Mouse (Mus musculus) forebrain, embryonic 11.5 days (tissue): Measurements from ENCODE around the gene Grin3b. TPM values are rescaled to one million over a fixed set of nuclear protein-coding genes. Genes with fewer than 3 reads are reported as not detected.

Experiments used
- ATAC-seq: fragments of 200-750 bp; cut with Nextera tagmentation; replicated peaks from 2 replicates; pipeline ENCODE4 v1.8.0; 2017; ENCODE audit warnings: moderate TSS enrichment; ENCODE audit not compliant: low FRiP score
- DNase-seq: peaks from one replicate; pipeline ENCODE4 v3.0.0-alpha.2; 2017; ENCODE audit warnings: low spot score
- H3K27ac ChIP-seq: fragments of 300-500 bp; sonication (generic); 2 replicates; pipeline ENCODE4 v1.5.1; 2014; ENCODE audit warnings: low read depth, low read length
- H3K27me3 ChIP-seq: fragments of 300-500 bp; sonication (generic); 2 replicates; pipeline ENCODE4 v1.6.1; 2014; ENCODE audit warnings: mild to moderate bottlenecking, low read length, mixed read lengths; ENCODE audit not compliant: control insufficient read depth, insufficient read depth
- H3K36me3 ChIP-seq: fragments of 300-500 bp; sonication (generic); 2 replicates; pipeline ENCODE4 v1.6.1; 2014; ENCODE audit warnings: mild to moderate bottlenecking, low read length, moderate library complexity, mixed read lengths; ENCODE audit not compliant: control insufficient read depth, insufficient read depth
- H3K4me1 ChIP-seq: fragments of 300-500 bp; sonication (generic); replicated peaks from 2 replicates; pipeline ENCODE4 v1.6.1; 2014; ENCODE audit warnings: low read length, mixed read lengths; ENCODE audit not compliant: control insufficient read depth, insufficient read depth
- H3K4me2 ChIP-seq: fragments of 300-500 bp; sonication (generic); 2 replicates; pipeline ENCODE4 v1.6.1; 2014; ENCODE audit warnings: low read depth, mild to moderate bottlenecking, low read length, moderate library complexity, mixed read lengths; ENCODE audit not compliant: severe bottlenecking
- H3K4me3 ChIP-seq: fragments of 300-500 bp; sonication (generic); 2 replicates; pipeline ENCODE4 v1.5.1; 2014; ENCODE audit warnings: low read depth, low read length
- H3K9ac ChIP-seq: fragments of 300-500 bp; sonication (generic); 2 replicates; pipeline ENCODE4 v1.6.1; 2014; ENCODE audit warnings: low read length
- H3K9me3 ChIP-seq: fragments of 300-500 bp; sonication (generic); 2 replicates; pipeline ENCODE4 v1.6.1; 2016; ENCODE audit warnings: low read length, mixed read lengths; ENCODE audit not compliant: control insufficient read depth
- WGBS: fragments of 180-500 bp; shearing (Covaris S2); extraction: QIAGEN DNeasy Blood & Tissue Kit; methylation state at CpG from one replicate; pipeline ENCODE4 v1.1.7; 2014; 5-methylcytosine and 5-hydroxymethylcytosine counted together
- polyA plus RNA-seq: library from polyadenylated mRNA; unstranded; fragments of >200 nt; fragmentation: Nextera tagmentation; extraction: Ambion mirVana; gene quantifications from 2 replicates; pipeline ENCODE4 v1.2.1, GENCODE M21; 2014

Gene Grin3b
- polyA plus RNA-seq, 1 experiment from 2014 or later: 0.29 TPM

DNA sequence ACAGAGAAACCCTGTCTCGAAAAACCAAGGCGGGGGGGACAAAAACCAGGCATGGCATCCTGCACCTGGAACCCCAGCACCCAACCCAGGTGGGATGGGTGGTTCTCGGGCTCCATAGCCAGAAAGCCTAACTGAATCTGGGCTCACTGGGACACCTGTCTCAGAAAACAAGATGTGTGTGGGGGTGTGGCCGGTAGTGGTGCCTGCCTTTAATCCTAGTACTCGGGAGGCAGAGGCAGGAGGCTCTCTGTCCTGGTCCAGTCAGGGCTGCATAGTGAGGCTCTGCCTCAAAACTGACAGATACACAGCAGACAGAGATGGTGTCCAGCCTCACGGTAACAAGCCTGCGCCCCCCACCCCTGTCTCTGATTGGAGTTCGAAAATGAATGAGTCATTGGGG lies 52.3 kb downstream of the Grin3b start:
- H3K4me3 ChIP-seq: no peak overlapping the region

DNA sequence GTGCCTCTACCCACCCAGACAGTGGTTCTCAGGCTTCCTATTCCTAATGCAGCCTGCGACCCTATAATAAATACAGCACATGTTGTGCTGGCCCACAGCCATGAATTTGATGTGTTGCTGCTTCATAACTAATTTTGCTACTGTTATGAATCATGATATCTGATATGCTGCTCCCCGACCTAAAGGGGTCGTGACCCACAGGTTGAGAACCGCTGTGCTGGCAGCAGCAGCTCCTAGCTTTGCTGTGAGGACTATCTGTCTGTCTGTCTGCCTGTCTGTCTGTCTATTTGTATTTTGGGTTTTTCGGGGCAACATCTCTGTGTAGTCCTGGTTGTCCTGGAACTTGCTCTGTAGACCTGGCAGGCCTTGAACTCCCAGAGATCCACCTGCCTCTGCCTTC lies 53.2 kb downstream of the Grin3b start:
- Histone ChIP-seq H3K27me3 (peaks cover 2% of the 10 kb centered on the region; the same call in 1 of the 2 replicates), H3K4me2 (no peak overlapping the region), H3K4me3 (no peak overlapping the region), H3K4me1 (peaks cover 5% of the 10 kb centered on the region; the same call in 1 of the 2 replicates), H3K27ac (no peak overlapping the region), H3K9me3 (no peaks in the 10 kb centered on the region), H3K9ac (no peak overlapping the region), H3K36me3 (no peaks in the 10 kb centered on the region)
- 91% methylated on average over 5 of the region's 5 CpGs for WGBS
- DNase-seq: no peak
- no peak for ATAC-seq

More for the DNA sequence above, 52.3 kb downstream of the Grin3b start:
- Histone ChIP-seq H3K9ac (no peak overlapping the region), H3K27me3 (peaks cover 2% of the 10 kb centered on the region; the same call in 1 of the 2 replicates), H3K36me3 (no peaks in the 10 kb centered on the region), H3K27ac (no peak overlapping the region), H3K4me1 (peaks cover 5% of the 10 kb centered on the region; the same call in 1 of the 2 replicates), H3K4me2 (no peak overlapping the region), H3K9me3 (no peaks in the 10 kb centered on the region)
- no peak for ATAC-seq
- 94% methylated on average over 8 of the region's 8 CpGs for WGBS
- no peak for DNase-seq

DNA sequence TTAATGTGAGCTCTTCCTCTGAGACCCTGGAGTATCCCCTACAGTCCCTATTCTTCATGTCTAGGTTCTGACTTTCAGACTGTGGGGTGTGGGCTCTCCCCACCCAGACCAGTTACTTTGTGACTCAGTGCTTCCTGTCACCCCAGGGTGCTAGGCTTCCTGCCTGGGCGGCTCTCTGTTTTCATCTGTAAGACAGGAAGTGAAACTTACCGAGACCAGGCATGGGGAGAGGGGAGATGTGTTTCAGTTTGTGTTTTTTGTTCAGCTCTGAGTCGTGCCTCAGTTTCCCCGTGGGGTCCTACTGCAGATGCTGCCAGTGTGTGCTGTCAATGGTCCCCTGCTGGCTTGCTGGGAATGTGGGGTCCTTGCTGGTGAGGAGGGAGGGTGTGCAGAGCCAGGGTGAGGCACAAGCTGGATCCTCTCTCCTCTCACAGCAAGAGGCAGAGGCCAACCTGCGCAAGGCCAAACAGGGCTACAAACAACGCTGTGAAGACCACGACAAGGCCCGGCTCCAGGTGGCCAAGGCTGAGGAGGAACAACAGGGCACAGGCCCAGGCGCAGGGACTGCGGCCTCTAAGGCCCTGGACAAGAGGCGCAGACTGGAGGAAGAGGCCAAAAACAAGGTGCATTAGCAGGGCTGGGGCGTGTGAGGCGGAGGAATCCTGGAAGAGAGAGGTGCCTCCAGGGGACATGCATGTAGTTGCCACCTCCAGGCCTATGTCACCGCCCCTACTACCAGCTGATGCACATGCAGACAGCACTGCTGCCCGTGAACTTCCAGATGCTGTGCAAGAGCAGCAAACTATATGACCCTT lies 53.9 kb downstream of the Grin3b start:
- DNase-seq (no peak), ATAC-seq (no peak)
- 80% methylated on average over 15 of the region's 15 CpGs for WGBS
- Histone ChIP-seq H3K4me3 (no peak overlapping the region), H3K36me3 (no peaks in the 10 kb centered on the region), H3K9ac (no peak overlapping the region), H3K4me1 (peaks cover 5% of the 10 kb centered on the region; the same call in 1 of the 2 replicates), H3K27ac (no peak overlapping the region), H3K27me3 (peaks cover 2% of the 10 kb centered on the region; the same call in 1 of the 2 replicates), H3K4me2 (no peak overlapping the region), H3K9me3 (no peaks in the 10 kb centered on the region)

DNA sequence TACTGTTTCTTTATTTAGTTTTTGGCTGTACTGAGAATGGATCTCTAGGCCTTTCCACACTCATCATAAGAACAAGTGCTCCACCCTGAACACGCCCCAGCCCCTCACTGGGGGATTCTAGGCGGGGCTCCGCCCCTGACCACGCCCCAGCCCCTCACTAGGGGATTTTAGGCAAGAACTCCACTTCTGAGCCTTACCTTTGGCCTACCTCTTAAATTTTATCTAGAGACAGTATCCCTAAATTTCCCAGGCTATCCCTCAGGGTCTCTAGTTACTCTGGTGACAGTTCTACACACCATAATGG lies 54.5 kb downstream of the Grin3b start:
- peaks cover under 1% of the 10 kb centered on the region; the same call in 1 of the 2 replicates for H3K4me1 ChIP-seq
- H3K9me3 ChIP-seq: no peaks in the 10 kb centered on the region
- 70% methylated on average over 4 of the region's 4 CpGs for WGBS
- ATAC-seq (no peak), DNase-seq (no peak)
- no peaks in the 10 kb centered on the region for H3K36me3 ChIP-seq
- no peak overlapping the region for H3K9ac ChIP-seq
- no peak overlapping the region for H3K4me3 ChIP-seq
- no peak overlapping the region for H3K27ac ChIP-seq
- no peak overlapping the region for H3K4me2 ChIP-seq
- H3K27me3 ChIP-seq: no peaks in the 10 kb centered on the region

DNA sequence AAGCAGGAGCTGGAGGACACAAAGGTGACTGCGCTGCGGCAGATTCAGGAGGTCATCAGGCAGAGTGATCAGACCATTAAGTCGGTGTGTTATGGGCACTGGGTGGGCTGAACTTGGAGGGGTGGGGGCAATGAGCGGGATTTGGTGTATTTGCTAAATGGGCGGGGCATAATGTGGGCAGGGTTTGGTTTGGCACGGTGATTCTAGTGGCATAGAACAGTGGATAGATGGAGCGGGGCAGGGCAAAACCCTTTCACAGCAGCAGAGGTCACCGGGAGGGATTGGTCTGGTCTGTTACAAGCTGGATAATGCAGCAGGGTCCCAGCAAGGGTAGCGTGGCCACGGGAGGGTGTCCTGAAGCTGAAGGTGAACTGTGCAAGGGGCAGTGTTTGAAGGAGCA lies 54.9 kb downstream of the Grin3b start:
- Histone ChIP-seq H3K9me3 (no peaks in the 10 kb centered on the region), H3K4me2 (no peak overlapping the region), H3K4me1 (no peaks in the 10 kb centered on the region), H3K27ac (no peak overlapping the region), H3K4me3 (no peak overlapping the region), H3K27me3 (no peaks in the 10 kb centered on the region), H3K9ac (no peak overlapping the region), H3K36me3 (no peaks in the 10 kb centered on the region)
- WGBS: 80% methylated on average over 10 of the region's 10 CpGs
- no peak for DNase-seq
- ATAC-seq: peak; percentile 3; the same call in 1 of the 2 replicates

DNA sequence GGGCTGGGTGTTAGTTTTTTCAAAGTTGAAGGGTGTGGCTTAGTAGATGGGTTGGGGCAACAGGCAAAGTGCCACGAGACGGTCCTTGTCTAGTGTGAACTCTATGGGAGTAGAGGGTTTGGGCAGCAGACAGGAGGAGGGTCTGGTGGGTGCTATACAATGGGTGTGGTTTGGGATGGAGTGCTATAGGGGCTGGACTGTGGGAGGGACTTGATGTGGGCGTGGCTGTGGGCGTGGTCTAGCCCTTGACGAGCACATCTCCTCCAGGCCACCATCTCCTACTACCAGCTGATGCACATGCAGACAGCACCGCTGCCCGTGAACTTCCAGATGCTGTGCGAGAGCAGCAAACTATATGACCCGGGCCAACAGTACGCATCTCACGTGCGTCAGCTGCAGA lies 55.4 kb downstream of the Grin3b start:
- H3K4me3 ChIP-seq: no peak overlapping the region
- no peak overlapping the region for H3K4me2 ChIP-seq
- H3K9me3 ChIP-seq: no peaks in the 10 kb centered on the region
- ATAC-seq (peak; percentile 49), DNase-seq (no peak)
- 60% methylated on average over 12 of the region's 12 CpGs for WGBS
- no peaks in the 10 kb centered on the region for H3K27me3 ChIP-seq
- H3K27ac ChIP-seq: no peak overlapping the region
- no peak overlapping the region for H3K9ac ChIP-seq
- H3K36me3 ChIP-seq: no peaks in the 10 kb centered on the region
- no peaks in the 10 kb centered on the region for H3K4me1 ChIP-seq

Other genes starting within 250 kb of the Grin3b start
- 41.1 and 44.8 TPM in 2 replicates for gene Polrmt, start 224.1 kb upstream of the Grin3b start, polyA plus RNA-seq
- gene Fgf22, start 215.6 kb upstream of the Grin3b start, polyA plus RNA-seq: 0.36 and 0.40 TPM in 2 replicates
- gene Rnf126, start 203.8 kb upstream of the Grin3b start, polyA plus RNA-seq: 118 TPM in 2 replicates
- gene Fstl3, start 193.4 kb upstream of the Grin3b start, polyA plus RNA-seq: 0.41 and 1.0 TPM in 2 replicates
- not detected in 2 replicates for gene Prss57, start 179.8 kb upstream of the Grin3b start, polyA plus RNA-seq
- 140 and 157 TPM in 2 replicates for gene Palm, start 177.1 kb upstream of the Grin3b start, polyA plus RNA-seq
- gene Misp, start 149.7 kb upstream of the Grin3b start, polyA plus RNA-seq: 0.39 and 0.99 TPM in 2 replicates
- gene Ptbp1, start 116.3 kb upstream of the Grin3b start, polyA plus RNA-seq: 261 and 295 TPM in 2 replicates
- 13.0 and 13.3 TPM in 2 replicates for gene Prtn3, start 96.2 kb upstream of the Grin3b start, polyA plus RNA-seq
- 131 and 146 TPM in 2 replicates for gene Plppr3, start 96.1 kb upstream of the Grin3b start, polyA plus RNA-seq
- gene Elane, start 84.5 kb upstream of the Grin3b start, polyA plus RNA-seq: not detected in 2 replicates
- gene Cfd, start 79.9 kb upstream of the Grin3b start, polyA plus RNA-seq: not detected in 2 replicates
- gene Med16, start 61.8 kb upstream of the Grin3b start, polyA plus RNA-seq: 60.4 and 60.6 TPM in 2 replicates
- 3.3 and 14.8 TPM in 2 replicates for gene Gm26602, start 59.9 kb upstream of the Grin3b start, polyA plus RNA-seq
- gene Kiss1r, start 53.7 kb upstream of the Grin3b start, polyA plus RNA-seq: 0.55 and 1.0 TPM in 2 replicates
- gene R3hdm4, start 49.5 kb upstream of the Grin3b start, polyA plus RNA-seq: 135 and 145 TPM in 2 replicates
- 5.4 and 6.6 TPM in 2 replicates for gene Arid3a, start 43.7 kb upstream of the Grin3b start, polyA plus RNA-seq
- gene Wdr18, start 10.6 kb upstream of the Grin3b start, polyA plus RNA-seq: 111 and 112 TPM in 2 replicates
- 17.8 and 18.6 TPM in 2 replicates for gene Tmem259, start 13.6 kb downstream of the Grin3b start, polyA plus RNA-seq
- 160 and 182 TPM in 2 replicates for gene Cnn2, start 17.9 kb downstream of the Grin3b start, polyA plus RNA-seq
- 3.4 and 3.9 TPM in 2 replicates for gene Abca7, start 25.8 kb downstream of the Grin3b start, polyA plus RNA-seq
- 4.6 and 4.9 TPM in 2 replicates for gene Arhgap45, start 45.9 kb downstream of the Grin3b start, polyA plus RNA-seq
- gene Polr2e, start 69.1 kb downstream of the Grin3b start, polyA plus RNA-seq: 217 and 243 TPM in 2 replicates
- 506 and 516 TPM in 2 replicates for gene Gpx4, start 76.5 kb downstream of the Grin3b start, polyA plus RNA-seq
- gene Sbno2, start 134.9 kb downstream of the Grin3b start, polyA plus RNA-seq: 12.5 and 13.6 TPM in 2 replicates
- gene Stk11, start 145.1 kb downstream of the Grin3b start, polyA plus RNA-seq: 26.5 and 31.6 TPM in 2 replicates
- 401 and 414 TPM in 2 replicates for gene Atp5d, start 167.9 kb downstream of the Grin3b start, polyA plus RNA-seq
- gene Cbarp, start 170.1 kb downstream of the Grin3b start, polyA plus RNA-seq: 10.4 and 15.0 TPM in 2 replicates
- 58.3 and 66.4 TPM in 2 replicates for gene Midn, start 177.6 kb downstream of the Grin3b start, polyA plus RNA-seq
- 82.0 and 83.4 TPM in 2 replicates for gene Cirbp, start 195.3 kb downstream of the Grin3b start, polyA plus RNA-seq
- gene 1600002K03Rik, start 202.2 kb downstream of the Grin3b start, polyA plus RNA-seq: 6.4 and 8.3 TPM in 2 replicates
- gene Efna2, start 208.8 kb downstream of the Grin3b start, polyA plus RNA-seq: 48.8 and 50.7 TPM in 2 replicates